Mouse (Mus musculus) olfactory bulb, adult 2 months (tissue): ENCODE data around the gene Mrpl18.

Experiments used
- CTCF ChIP-seq: fragments of 200-500 bp; IDR thresholded peaks from 2 replicates; pipeline ENCODE4 v1.5.1; 2012; ENCODE audit warnings: low read depth, mild to moderate bottlenecking, low read length, moderate library complexity; ENCODE audit not compliant: insufficient read depth
- POLR2A ChIP-seq: fragments of 200-500 bp; IDR thresholded peaks from 2 replicates; pipeline ENCODE4 v1.6.1; 2012; ENCODE audit warnings: mild to moderate bottlenecking, low read depth, low read length, moderate library complexity; ENCODE audit not compliant: insufficient read depth

GRCm38 (mm10) chr17:12935719-12936118, 19.6 kb upstream of the Mrpl18 start:
- TF ChIP-seq CTCF: no peak
- no peak for TF ChIP-seq POLR2A
